Mouse (Mus musculus): ENCODE measurements around the gene Mosmo. TPM values are rescaled to one million over a fixed set of nuclear protein-coding genes. Genes with fewer than 3 reads are reported as not detected.
A peak's percentile ranks its signal among the peaks of the same experiment; 100 is the strongest.

The Mosmo gene
- polyA plus RNA-seq, 1 experiment from 2014 or later = 11.6 TPM

GRCm38 (mm10) chr7:120739018-120739417 is 61.6 kb downstream of the Mosmo start, which contains the start of gene Vwa3a:
Gene Vwa3a (plus strand): TSS chr7:120739318.
- Histone ChIP-seq H3K36me3 (0 out of 2 replicates have a peak, but pooled peaks cover 6% of the 10 kb centered on the region), H3K4me2 (replicated peaks) (no peak within 1 kb of the TSS), H3K27me3 (no peaks in the 10 kb centered on the region), H3K9me3 (replicated peaks) (no peaks in the 10 kb centered on the region), H3K27ac (replicated peaks) (no peak within 1 kb of the TSS), H3K9ac (no peak within 1 kb of the TSS), H3K4me3 (replicated peaks) (no peak within 1 kb of the TSS), H3K4me1 (no peaks in the 10 kb centered on the region)
- no peak for ATAC-seq (ENCODE audit: insufficient number of reproducible peaks, low FRiP score, low TSS enrichment, low read depth)
- 71% methylated on average over 6 of the region's 6 CpGs for WGBS

- no peak for ATAC-seq (ENCODE audit: insufficient number of reproducible peaks, low FRiP score, low TSS enrichment, low read depth)
- H3K4me1 ChIP-seq = no peaks in the 10 kb centered on the region
- H3K9me3 ChIP-seq (replicated peaks) = no peaks in the 10 kb centered on the region
- WGBS = 18% methylated on average over 5 of the region's 5 CpGs
- no peaks in the 10 kb centered on the region for H3K27me3 ChIP-seq
- H3K9ac ChIP-seq = no peak overlapping the region
- 0 out of 2 replicates have a peak, but pooled peaks cover 2% of the 10 kb centered on the region for H3K36me3 ChIP-seq
- no peak overlapping the region for H3K4me3 ChIP-seq (replicated peaks)
- H3K27ac ChIP-seq (replicated peaks) = no peak overlapping the region
- no peak overlapping the region for H3K4me2 ChIP-seq (replicated peaks)
These were observed 62.2 kb downstream of the Mosmo start for GRCm38 (mm10) chr7:120739558-120740101.

GRCm38 (mm10) chr7:120743366-120744351 is 66.2 kb downstream of the Mosmo start:
- no peak for ATAC-seq (ENCODE audit: insufficient number of reproducible peaks, low FRiP score, low TSS enrichment, low read depth)
- Histone ChIP-seq H3K9ac (no peak overlapping the region), H3K36me3 (no peaks in the 10 kb centered on the region), H3K9me3 (replicated peaks) (no peaks in the 10 kb centered on the region), H3K27ac (replicated peaks) (no peak overlapping the region), H3K4me3 (replicated peaks) (no peak overlapping the region), H3K27me3 (no peaks in the 10 kb centered on the region), H3K4me2 (replicated peaks) (no peak overlapping the region), H3K4me1 (no peaks in the 10 kb centered on the region)
- WGBS = 74% methylated on average over 14 of the region's 14 CpGs

- no peaks in the 10 kb centered on the region for H3K36me3 ChIP-seq
- no peak overlapping the region for H3K4me2 ChIP-seq (replicated peaks)
- H3K27me3 ChIP-seq = no peaks in the 10 kb centered on the region
- H3K4me1 ChIP-seq = no peaks in the 10 kb centered on the region
- H3K27ac ChIP-seq (replicated peaks) = no peak overlapping the region
- 90% methylated on average over 6 of the region's 6 CpGs for WGBS
- no peak for ATAC-seq (ENCODE audit: insufficient number of reproducible peaks, low FRiP score, low TSS enrichment, low read depth)
- no peak overlapping the region for H3K4me3 ChIP-seq (replicated peaks)
- no peak overlapping the region for H3K9ac ChIP-seq
- no peaks in the 10 kb centered on the region for H3K9me3 ChIP-seq (replicated peaks)
These were observed 67.2 kb downstream of the Mosmo start for GRCm38 (mm10) chr7:120744606-120745005.

GRCm38 (mm10) chr7:120746029-120746428 is 68.6 kb downstream of the Mosmo start:
- no peaks in the 10 kb centered on the region for H3K4me1 ChIP-seq
- 75% methylated on average over 3 of the region's 3 CpGs for WGBS
- ATAC-seq (ENCODE audit: insufficient number of reproducible peaks, low FRiP score, low TSS enrichment, low read depth) = no peak
- H3K9ac ChIP-seq = no peak overlapping the region
- H3K9me3 ChIP-seq (replicated peaks) = no peaks in the 10 kb centered on the region
- no peak overlapping the region for H3K4me2 ChIP-seq (replicated peaks)
- no peak overlapping the region for H3K27ac ChIP-seq (replicated peaks)
- H3K27me3 ChIP-seq = no peaks in the 10 kb centered on the region
- no peaks in the 10 kb centered on the region for H3K36me3 ChIP-seq
- H3K4me3 ChIP-seq (replicated peaks) = no peak overlapping the region

GRCm38 (mm10) chr7:120746821-120747220 is 69.4 kb downstream of the Mosmo start:
- 85% methylated on average over 5 of the region's 5 CpGs for WGBS
- Histone ChIP-seq H3K9me3 (replicated peaks) (no peaks in the 10 kb centered on the region), H3K27me3 (no peaks in the 10 kb centered on the region), H3K4me3 (replicated peaks) (no peak overlapping the region), H3K4me1 (no peaks in the 10 kb centered on the region), H3K36me3 (no peaks in the 10 kb centered on the region), H3K27ac (replicated peaks) (no peak overlapping the region), H3K9ac (no peak overlapping the region), H3K4me2 (replicated peaks) (no peak overlapping the region)
- no peak for ATAC-seq (ENCODE audit: insufficient number of reproducible peaks, low FRiP score, low TSS enrichment, low read depth)

- Histone ChIP-seq H3K27ac (replicated peaks) (no peak overlapping the region), H3K4me3 (replicated peaks) (no peak overlapping the region)
- ATAC-seq (ENCODE audit: insufficient number of reproducible peaks, low FRiP score, low TSS enrichment, low read depth) = no peak
These were observed 71.1 kb downstream of the Mosmo start for GRCm38 (mm10) chr7:120748478-120748877.

GRCm38 (mm10) chr7:120751330-120751729 is 73.9 kb downstream of the Mosmo start:
- no peaks in the 10 kb centered on the region for H3K4me1 ChIP-seq
- no peaks in the 10 kb centered on the region for H3K36me3 ChIP-seq
- no peaks in the 10 kb centered on the region for H3K27me3 ChIP-seq
- H3K9me3 ChIP-seq (replicated peaks) = no peaks in the 10 kb centered on the region
- no peak for ATAC-seq (ENCODE audit: insufficient number of reproducible peaks, low FRiP score, low TSS enrichment, low read depth)
- no peak overlapping the region for H3K27ac ChIP-seq (replicated peaks)
- H3K9ac ChIP-seq = no peak overlapping the region
- H3K4me3 ChIP-seq (replicated peaks) = no peak overlapping the region
- H3K4me2 ChIP-seq (replicated peaks) = no peak overlapping the region

More at GRCm38 (mm10) chr7:120748478-120748877, 71.1 kb downstream of the Mosmo start:
- no peaks in the 10 kb centered on the region for H3K36me3 ChIP-seq
- no peaks in the 10 kb centered on the region for H3K9me3 ChIP-seq (replicated peaks)
- no peak overlapping the region for H3K4me2 ChIP-seq (replicated peaks)
- no peak overlapping the region for H3K9ac ChIP-seq
- no peaks in the 10 kb centered on the region for H3K4me1 ChIP-seq
- H3K27me3 ChIP-seq = no peaks in the 10 kb centered on the region

- WGBS = 83% methylated on average over 7 of the region's 7 CpGs
These were observed 74.5 kb downstream of the Mosmo start for GRCm38 (mm10) chr7:120751906-120752305.

GRCm38 (mm10) chr7:120754671-120755070 is 77.3 kb downstream of the Mosmo start:
- 4% methylated on average over 5 of the region's 5 CpGs for WGBS

More at GRCm38 (mm10) chr7:120751906-120752305, 74.5 kb downstream of the Mosmo start:
- H3K4me1 ChIP-seq = no peaks in the 10 kb centered on the region
- H3K4me3 ChIP-seq (replicated peaks) = no peak overlapping the region
- no peak overlapping the region for H3K27ac ChIP-seq (replicated peaks)
- no peak overlapping the region for H3K4me2 ChIP-seq (replicated peaks)
- no peaks in the 10 kb centered on the region for H3K27me3 ChIP-seq
- no peak overlapping the region for H3K9ac ChIP-seq
- ATAC-seq (ENCODE audit: insufficient number of reproducible peaks, low FRiP score, low TSS enrichment, low read depth) = no peak
- no peaks in the 10 kb centered on the region for H3K36me3 ChIP-seq
- H3K9me3 ChIP-seq (replicated peaks) = no peaks in the 10 kb centered on the region

GRCm38 (mm10) chr7:120767369-120767768 is 90.0 kb downstream of the Mosmo start:
- H3K36me3 ChIP-seq = no peaks in the 10 kb centered on the region
- no peak overlapping the region for H3K27ac ChIP-seq (replicated peaks)
- ATAC-seq (ENCODE audit: insufficient number of reproducible peaks, low FRiP score, low TSS enrichment, low read depth) = no peak
- H3K9me3 ChIP-seq (replicated peaks) = no peaks in the 10 kb centered on the region
- no peaks in the 10 kb centered on the region for H3K27me3 ChIP-seq
- 3% methylated on average over 1 of the region's 1 CpGs for WGBS
- H3K4me2 ChIP-seq (replicated peaks) = no peak overlapping the region
- no peaks in the 10 kb centered on the region for H3K4me1 ChIP-seq
- H3K9ac ChIP-seq = no peak overlapping the region
- H3K4me3 ChIP-seq (replicated peaks) = no peak overlapping the region

More at GRCm38 (mm10) chr7:120754671-120755070, 77.3 kb downstream of the Mosmo start:
- H3K27ac ChIP-seq (replicated peaks) = no peak overlapping the region
- no peaks in the 10 kb centered on the region for H3K4me1 ChIP-seq
- H3K4me3 ChIP-seq (replicated peaks) = no peak overlapping the region
- ATAC-seq (ENCODE audit: insufficient number of reproducible peaks, low FRiP score, low TSS enrichment, low read depth) = peak; percentile 41; the same call in 1 of the 2 replicates
- no peak overlapping the region for H3K9ac ChIP-seq
- no peaks in the 10 kb centered on the region for H3K27me3 ChIP-seq
- no peak overlapping the region for H3K4me2 ChIP-seq (replicated peaks)
- no peaks in the 10 kb centered on the region for H3K9me3 ChIP-seq (replicated peaks)
- H3K36me3 ChIP-seq = no peaks in the 10 kb centered on the region

All from embryonic facial prominence, embryonic 15.5 days (tissue).